Mouse (Mus musculus) mouse trophoblast stem cell (cell line): ENCODE measurements around the gene Rpusd3.

Source experiments
- in situ Hi-C, 2 experiments: fragments of 300-500 bp; cut with MseI, MboI; formaldehyde crosslinking; loops; 2 replicates in 1 of 2; 3 replicates in 1 of 2; pipeline ENCODE4 v1.15.1; 2025

The Rpusd3 gene

DNA sequence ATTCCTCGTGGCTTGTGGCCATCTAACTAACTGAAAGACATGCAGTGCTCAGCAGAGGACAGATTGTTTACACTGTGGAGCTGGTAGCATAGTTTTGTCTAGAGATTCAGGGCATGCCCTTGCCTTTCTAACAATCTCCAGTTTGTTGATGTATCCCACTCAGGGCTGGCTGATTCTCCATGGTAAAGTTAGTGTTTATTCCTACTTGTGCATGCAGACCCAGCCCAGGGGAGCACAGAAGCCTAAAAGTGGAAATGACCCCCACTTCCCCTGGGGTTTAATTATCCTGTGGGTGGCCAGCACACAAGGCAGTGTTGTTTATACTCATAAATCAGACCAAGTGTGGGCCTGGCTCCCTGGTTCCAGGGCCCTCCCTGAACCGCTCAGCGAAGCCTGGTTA is 33.1 kb downstream of the Rpusd3 start:
- in situ Hi-C loops: no loop called here

DNA sequence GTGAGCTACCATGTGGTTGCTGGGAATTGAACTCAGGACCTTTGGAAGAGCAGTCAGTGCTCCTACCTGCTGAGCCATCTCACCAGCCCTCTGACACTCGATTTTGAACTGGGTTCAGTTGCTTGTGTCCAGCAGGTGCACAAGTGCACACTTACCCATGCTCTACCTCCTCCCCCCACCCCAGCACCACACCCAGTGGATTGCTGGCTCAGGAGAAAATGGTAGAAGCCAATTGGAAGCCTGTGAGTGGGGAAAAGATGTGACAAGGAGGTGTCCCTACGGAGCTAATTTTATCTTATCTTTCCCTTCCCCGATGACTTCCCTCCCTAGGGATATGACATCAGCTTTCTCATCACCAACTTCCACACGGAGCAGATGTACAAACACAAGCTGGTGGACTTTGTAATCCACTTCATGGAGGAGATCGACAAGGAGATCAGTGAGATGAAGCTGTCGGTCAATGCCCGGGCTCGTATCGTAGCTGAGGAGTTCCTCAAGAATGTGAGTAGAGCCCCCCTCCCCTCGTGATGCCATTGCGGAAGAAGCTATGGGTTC is 33.9 kb downstream of the Rpusd3 start:
- in situ Hi-C loops: no loop called here

DNA sequence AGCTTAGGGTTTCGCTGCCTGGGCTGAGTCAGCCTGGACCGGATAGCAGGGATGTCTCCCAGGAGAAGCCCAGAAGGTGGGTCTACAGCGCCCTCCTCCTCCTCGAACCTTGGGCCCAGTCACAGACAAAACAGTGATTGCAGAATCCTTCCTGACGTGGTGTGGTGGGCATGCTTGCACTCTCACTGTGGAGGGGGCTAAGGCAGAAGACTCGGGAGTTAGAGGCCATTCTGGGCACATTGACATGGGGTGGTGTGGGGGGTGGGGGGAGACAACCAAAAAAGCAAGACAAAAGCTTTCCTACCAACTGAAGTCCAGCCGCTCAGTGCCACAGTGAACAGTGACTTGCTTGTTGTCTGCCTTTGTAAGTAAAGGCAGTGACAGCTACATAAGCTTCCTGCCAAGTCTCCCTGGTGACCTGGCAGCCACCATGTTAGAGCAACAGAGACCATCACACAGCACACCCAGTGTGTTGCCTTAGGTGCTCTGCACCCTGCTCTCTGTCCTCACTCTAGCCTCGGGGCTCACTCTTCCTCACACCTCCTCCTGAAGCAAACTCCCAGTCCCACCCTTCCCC is 34.7 kb downstream of the Rpusd3 start:
- in situ Hi-C loops: no loop called here

DNA sequence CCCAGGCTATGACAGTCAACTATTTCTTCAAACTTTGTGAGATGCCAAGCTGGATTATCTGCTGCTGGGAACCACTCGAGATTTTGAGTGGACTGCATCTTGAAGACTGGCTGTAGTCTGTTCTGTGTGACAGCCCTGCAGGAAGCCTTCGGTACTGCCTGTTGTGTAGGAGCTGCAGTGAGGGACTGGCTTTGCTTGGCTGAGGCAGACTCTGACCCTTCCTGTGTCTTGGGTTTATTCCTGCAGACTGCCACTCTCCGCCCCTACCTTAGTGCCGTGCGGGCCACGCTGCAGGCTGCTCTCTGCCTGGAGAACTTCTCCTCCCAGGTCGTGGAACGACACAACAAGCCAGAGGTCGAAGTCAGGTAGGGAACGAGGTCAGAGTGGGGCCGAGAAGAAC is 38.7 kb downstream of the Rpusd3 start:
- in situ Hi-C loops: no loop called here

DNA sequence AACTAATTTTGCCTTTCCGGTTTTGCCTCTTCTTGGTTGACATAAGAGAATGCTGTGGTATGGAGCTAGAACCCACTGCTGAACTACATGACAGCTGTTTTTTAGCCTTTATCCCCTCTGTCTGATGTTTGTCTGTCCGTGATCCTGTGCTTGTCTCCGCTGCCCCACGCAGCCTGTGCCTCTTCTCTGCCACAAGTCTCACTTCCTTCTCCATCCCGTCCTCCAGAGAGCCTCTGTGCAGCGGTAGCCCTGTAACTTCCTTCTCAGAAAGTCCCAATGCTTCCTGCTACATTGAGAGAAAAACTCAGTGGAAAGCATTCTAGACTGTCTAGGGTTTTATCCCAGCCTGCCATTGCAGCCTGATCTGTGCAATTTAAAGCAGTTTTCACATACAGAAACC is 39.9 kb downstream of the Rpusd3 start:
- in situ Hi-C loops: no loop called here

DNA sequence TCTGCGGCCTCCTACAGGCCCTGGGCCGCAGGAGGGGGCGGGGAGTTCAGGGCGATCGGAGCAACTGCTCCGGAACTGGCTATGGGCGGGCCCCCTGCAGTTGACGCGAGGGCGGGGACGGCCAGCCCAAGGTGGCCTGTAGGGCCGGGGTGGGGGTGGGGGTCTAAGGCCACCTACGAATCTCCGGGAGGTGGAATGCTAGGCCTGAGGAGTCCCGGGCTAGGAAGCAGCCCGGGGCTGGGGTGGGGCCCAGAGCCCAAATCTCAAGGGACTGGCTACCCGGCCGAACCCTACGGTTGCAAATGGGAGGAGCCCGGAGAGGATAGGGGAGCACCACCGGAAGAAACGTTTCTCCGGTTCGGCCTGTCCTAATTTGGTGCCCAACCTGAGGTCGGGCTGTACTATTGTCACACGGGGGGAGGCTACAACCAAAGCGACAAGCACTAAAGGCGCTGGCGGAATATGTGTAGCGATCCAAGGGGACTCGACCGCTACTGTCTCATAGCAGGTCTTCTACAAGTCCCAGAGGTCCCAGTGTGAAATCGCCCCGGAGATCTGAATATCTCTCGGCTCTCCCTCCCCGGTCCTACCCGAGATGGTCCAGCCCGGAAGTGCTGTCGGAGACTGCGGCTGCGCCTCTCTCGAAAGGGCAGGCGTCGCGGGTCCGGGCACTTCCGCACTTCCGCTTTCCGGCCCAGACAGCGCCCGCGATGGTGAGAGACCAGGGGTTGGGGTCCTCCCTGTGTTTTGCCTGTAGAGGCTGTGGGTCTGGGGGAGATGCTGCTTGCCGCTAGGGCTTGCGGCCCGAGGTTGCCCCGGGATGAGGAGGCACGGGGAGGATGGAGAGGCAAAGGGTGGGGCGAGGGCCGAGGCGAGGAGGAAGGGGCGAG is 41.4 kb downstream of the Rpusd3 start, which contains the start of the genes Tada3 and Arpc4:
Gene Tada3, minus strand, starts transcription at position 388 of the 890 bp plus-strand sequence.
Gene Arpc4, plus strand, starts transcription at position 620 of the 890 bp plus-strand sequence.
- in situ Hi-C loops: no loop called here

DNA sequence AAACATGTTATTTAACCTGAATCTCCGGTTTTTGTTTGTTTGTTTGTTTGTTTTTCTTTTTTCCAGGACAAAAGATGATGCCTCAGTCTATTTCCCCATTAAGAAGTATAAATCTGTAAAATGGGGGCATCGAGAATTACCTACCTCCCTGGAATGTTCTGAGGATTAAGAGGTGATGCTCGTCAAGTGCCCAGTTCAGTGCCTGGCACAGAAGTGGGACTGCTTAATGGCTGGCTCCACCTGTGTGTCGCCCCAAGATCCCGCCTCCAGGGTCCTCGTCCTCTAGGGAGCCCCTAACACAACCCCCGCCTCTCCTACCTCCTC is 42.0 kb downstream of the Rpusd3 start:
- in situ Hi-C loops: no loop called here

DNA sequence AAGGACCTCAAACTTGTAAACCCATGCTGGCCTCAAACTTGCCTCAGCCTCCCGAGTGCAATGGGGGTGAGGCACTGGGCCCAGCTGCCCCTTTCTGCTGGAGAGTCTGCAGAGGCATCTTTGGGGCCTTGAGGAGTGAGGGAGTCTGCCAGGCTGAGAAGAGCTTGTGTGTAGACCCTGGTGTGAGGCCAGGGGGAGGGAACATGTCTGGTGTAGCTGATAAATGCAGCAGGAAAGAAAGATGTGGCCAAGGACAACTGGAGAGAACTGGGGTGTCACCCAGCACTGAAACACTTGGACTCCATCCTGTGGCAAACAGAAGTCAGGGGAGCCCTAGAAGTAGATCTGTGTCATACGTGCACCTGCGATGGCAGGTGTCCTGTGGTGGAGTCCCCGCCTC is 45.6 kb downstream of the Rpusd3 start:
- in situ Hi-C loops: no loop called here

DNA sequence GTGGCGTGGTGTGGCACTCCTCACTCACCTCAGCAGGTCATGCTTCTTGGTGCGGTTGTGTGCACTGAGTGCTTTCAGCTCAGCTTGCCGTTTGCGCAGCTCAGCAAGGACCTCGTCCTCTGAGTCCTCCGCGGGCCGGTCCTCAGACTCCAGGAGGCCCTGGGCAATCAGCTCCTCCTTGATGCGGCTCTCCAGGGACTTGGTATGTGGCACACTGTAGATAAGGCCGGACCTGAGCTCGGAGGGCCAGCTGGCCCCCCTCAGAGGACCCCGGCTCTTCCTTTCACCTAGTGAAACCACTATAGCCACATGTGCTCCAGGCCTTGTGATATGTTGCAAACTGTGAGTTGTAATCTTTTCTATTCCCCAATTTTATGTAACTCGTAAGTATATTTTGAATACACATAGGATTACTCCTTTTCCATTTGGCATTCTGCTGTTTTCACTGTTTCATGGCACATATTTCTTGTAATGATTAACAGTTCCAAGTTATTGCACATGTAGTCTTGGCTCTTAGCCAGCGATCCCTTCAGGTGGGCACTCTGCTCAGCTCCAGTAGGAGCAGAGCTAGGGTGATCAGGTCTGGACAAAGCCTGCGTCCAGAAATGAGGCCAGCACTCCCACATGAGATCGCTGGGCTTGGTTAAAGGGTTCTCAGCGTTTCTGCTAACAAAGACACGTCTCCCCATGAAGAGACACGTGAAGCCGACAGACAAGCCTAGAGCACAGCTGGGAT is 48.8 kb downstream of the Rpusd3 start:
- in situ Hi-C loops: no loop called here

DNA sequence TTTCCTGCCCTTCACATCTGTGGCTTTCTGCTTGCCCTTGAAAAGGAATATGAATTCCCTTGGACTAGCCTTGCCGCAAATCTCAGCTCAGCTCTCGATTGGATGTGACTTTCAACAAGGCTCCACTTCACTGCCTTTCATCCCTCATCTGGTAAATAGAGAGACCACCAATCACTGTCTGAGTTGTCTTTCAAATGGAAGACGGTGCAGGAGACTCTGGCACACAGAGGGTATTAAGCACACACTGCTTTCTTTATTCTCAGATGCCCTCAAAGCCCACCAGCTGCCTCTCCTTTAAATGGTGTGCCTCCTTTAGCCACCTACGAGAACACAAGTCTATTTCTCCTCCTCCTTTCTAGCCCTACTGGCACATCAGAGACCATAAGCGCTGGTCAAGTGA is 50.6 kb downstream of the Rpusd3 start:
- in situ Hi-C loops: no loop called here

DNA sequence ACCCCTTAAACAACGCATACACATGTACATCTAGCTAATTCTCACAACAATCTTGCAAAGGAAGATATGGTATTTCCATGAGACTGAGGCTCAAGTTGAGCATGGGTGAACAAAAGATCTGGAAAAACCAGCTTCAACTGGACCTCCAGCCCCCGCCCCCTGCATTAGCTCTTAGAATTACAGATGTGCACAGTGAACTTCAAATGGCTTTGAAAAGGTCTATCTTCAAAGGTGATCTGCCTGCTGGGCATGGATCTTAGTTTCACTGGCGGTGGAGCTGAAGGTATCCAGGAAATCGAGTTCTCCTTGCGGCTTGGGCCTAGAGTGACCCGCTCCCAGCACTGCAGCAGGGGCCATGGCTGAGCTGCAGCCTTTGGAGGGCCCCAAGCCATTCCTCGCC is 51.0 kb downstream of the Rpusd3 start:
- in situ Hi-C loops: no loop called here

DNA sequence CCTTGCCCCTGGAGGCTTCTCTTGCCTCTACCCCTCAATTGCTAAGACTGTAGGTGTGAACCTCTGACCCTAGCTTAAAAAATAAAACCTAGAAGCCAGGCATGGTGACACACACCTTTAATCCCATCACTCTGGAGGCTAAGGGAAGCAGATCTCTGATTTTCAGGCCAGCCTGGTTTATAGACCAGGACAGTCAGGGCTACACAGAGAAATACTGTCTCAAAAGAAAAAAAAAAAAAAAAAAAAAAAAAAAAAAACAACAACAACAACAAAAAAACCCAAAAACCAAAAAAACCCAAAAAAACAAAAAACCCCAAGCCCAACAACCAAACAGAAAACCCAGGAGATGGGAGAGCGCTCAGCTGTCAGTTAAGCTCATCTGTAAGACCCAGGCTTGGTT is 51.6 kb downstream of the Rpusd3 start:
- in situ Hi-C loops: no loop called here

DNA sequence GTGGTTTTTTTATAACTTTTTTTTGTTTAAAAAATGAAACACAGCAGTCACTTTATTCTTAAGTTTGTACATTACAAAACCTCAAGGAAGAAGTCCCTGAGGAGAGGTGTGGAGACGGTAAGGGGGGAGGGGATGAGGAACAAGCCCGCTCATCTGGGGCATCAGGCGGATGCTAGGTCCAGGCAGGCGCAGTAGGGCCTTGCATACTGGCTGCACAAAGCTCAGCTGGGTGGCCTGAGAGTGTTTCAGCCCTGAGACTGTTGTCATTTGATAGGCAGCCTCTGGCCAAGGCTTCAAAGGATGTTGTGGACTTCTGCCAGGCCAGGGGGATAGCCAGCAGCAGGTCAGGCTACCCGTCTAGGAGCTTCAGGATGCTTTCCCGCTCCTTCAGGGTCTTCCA is 52.5 kb downstream of the Rpusd3 start:
- in situ Hi-C loops: no loop called here
